Mouse (Mus musculus) gonadal fat pad, adult 2 months (tissue): ENCODE measurements at regions not wholly inside any gene's neighbourhood (a gene's known extent, or its start where the extent isn't known, plus 50 kb on each side); places are given as distances from the start of the nearest gene placed in this dataset.
A peak's percentile ranks its signal among the peaks of the same experiment; 100 is the strongest.

Experiments used
- DNase-seq: peaks from one replicate; pipeline ENCODE4 v3.0.0-alpha.2; 2012; ENCODE audit warnings: low read depth

DNA sequence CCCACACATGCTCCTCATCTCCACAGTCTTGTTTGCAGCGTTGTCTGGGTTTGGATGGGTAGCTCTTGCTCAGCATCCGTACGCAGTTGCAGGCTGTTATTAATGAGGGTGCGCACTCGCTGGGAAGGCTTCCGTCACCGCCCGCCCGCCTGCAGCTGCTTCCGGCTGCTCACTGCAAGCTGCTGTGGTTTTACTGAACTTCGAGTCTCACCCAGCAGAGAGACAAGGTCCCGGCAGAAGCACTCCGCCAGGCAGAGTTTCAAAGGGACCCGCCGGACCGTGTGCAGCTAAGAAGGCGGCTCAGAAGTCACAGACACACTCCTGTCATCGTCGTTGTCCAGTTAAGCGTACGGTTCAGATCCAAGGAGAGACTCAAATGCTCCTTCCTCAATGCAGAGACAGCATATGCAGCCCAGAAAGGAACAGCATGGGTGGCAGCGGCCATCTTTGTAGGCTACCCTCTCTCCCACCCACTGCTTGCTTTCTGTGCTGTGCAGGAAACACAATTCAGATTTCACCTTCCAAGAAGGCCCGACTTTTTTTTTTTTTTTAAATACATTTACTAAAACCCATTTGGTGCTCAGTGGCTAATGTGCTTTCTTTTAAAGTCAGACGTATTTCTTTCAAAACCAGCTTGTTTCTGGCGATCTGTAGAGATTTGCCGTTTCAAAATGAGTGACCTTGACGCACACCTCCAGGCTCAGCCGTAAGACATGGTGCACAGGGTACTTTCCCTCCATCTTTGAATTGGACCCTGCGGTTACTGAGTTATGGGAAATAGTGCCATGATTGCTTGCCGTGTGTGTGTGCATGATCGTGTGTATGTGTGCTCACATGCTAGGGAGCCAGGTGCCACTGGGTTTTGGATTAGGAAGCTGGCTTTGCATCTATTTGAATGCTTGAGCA, 169.2 kb upstream of the Map3k1 start:
- no peak for DNase-seq

DNA sequence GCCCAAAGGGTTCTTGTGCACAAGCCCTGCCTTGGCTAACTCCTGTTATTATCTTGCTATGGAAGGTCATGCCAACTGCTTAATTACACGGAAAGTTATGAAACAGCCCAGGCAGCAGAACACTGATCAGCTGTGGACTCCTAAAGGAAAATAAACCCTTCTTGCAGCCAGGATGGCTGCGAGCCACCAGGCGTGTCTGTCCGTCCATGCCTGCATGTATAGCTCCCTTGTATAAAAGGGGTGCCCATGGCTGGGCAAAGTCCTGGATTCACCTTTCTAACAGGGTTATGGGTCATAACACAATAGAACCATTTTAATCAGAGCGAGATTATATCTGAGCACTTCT, 169.9 kb upstream of the Map3k1 start:
- peak; percentile 91 for DNase-seq

DNA sequence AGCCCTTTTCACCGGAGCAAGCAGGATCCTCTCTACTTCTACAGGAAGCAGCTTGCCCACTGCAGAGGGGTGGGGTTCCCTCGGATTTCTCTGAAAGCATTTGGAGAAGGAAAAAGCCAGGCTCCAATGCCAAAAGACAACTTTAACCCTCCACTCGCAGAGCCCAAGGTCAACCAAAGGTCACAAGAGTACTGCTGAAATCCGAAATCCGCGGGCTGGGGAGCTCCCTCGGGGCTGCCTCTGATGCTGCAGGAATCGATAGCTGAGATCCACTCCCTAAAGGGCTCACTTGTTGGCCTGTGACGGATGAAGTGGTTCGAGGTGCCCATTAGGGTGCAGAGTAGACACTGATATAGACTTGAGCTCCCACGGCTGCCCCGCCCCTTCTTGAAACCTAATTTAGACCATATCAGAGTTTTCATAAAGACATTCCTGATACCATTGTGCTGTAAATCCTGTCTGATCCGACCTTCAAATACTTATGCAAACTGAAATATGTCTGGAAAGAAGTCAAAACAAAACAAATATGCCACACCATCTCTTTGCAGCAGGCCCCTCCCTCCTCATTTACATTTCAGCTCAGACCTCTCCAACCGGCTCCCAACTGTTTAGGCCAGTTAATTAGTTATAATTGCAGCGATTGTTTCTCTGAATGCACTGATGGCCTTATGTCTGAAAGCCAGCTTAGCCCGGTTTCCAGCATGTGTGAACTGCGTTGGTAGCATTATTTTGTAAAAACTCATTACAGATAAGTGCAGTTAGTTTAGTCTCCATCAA, 170.8 kb upstream of the Map3k1 start:
- DNase-seq = no peak

DNA sequence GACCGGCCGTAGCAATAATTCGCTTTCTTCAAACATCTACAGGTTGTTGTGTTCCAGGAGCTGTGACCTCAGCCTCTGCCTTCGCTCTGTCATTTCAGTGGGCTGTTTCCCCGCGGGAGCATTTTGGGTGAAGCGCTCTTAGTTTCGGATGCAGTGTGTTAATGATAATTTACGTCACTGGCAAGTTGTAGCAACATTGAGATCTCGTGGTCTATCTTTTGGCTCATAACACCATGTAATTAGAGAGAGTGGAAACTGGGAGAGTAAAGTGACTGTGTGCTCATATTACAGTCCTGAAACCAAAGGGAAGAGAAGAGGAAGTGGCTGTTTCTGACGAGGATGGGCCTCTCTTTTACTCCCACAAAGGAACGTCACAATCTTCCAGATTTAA, 171.4 kb upstream of the Map3k1 start:
- DNase-seq = no peak

DNA sequence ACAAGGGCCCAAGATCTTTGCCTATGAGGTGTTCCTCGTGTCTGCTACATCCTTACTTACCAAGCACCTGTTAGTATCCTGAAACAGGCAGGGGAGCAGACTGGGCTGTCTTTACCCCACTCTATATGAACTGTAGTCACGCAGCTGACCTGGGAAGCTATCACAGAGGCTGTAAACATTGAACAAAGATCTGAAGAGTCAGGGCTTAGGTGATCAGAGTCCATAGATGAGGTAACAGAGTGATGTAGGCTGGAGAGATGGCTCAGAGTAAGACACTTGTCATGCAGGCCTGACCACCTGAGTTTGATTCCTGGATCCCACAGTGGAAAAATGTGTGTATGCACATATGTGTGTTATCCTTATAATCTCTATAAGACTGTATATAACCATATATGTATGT, 172.3 kb upstream of the Map3k1 start:
- no peak for DNase-seq

DNA sequence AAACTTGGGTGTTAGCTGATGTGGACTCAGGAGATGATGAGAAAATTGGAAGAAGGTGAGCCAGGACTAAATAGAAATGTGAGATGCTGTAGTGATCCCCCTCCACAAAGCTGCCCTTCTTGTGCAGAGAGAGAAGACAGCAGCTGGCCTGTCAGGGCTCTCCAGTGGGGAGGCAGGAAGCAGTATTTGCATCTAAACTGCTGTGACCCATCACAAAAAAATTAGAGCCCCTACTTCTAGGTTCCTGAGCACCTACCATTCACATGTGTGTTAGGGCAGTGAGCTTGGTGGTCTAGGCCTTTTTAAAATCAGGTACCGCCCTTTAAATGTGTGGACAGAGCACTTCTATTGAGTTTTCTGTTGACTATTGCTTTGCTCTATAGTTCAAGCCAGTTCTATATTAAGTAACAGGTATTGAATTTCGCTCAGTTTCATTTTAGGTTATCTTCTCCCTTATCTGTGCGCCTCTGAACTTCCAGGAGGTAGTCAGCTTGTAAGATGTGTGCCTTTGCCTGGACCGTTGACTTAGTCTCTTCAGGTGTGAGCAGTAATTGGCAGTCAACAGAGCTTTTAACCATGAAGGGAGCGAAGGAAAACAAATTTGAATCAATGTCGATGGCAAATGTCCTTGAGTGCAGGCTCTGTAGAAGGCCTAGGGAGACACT, 174.1 kb upstream of the Map3k1 start:
- no peak for DNase-seq

DNA sequence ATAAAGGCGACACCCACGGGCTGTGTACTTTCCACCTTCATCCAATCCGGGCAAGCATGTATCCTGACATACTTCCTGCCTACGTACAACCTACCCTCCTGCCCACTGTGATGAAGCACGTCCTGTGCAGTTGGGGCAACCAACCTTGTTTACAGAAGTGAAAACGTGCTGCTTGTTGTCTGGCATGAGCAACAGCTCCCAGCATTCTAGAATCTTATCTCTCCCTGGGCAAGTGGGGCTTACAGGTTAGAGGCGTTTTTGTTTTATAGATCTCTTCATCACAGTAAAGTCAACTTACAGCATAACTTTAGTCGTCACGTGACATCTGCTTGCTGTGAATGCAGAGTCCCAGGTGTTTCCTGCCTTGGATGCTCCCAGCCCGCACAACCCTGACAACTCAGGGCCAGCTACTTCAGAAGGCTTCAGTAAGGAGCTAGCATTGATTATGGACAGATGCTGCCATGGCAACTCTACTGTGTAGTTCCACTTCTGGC, 175.3 kb upstream of the Map3k1 start:
- DNase-seq = no peak

DNA sequence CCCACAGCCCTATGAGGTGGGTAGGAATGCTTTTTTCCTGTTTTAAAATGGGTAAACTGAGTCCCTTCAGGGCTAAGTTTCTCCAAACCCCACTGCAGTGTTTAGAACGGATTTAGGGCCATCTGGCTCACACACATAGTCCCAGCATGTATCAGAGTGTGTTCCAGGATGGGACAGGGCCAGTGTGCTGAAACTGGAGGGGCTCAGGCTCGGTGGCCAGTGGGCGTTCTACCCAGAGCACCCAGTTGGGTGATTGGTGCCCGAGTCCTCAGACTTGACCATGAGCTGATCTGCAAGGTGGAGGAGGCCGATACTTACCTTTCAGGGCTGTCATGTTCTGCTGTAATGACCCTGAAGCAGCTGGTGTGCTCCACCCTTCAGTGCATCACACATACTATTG, 176.6 kb upstream of the Map3k1 start:
- no peak for DNase-seq

DNA sequence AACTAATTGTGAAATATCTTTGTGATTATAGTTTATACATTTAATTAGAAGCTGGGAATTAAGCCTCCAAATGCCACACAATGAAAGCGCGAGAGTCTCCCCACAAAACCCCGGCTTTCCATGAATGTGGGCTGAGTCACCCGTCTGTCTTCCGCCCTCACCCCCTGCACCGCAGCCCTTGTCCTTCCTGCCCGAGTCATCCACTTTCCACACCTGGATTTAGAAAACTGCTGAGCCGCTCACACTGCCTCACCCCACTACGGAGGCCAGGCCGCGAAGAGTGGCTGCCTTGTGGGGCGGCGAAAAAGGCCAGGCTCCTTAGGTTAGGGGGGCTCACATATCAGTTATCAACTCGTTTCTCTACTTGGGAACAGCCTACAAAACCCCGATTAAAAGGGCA, 177.9 kb upstream of the Map3k1 start:
- DNase-seq = no peak

DNA sequence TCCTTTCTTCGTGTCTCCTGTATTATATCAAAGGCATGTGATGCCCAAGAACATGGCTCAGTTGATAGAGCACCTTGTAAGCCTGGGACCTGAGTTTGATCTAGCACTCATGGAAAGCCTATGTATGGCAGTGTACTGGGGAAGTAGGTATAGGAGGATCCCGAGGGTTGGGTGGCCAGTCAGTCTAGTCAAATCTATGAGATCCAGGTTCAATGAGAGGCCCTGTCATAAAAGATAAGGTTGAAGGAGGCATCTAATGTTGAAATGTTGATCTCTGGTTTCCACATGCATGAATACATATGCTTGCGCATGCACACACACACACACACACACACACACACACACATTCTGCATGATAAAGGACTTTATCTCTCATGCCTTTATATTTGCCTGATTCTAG, 178.6 kb upstream of the Map3k1 start:
- no peak for DNase-seq

DNA sequence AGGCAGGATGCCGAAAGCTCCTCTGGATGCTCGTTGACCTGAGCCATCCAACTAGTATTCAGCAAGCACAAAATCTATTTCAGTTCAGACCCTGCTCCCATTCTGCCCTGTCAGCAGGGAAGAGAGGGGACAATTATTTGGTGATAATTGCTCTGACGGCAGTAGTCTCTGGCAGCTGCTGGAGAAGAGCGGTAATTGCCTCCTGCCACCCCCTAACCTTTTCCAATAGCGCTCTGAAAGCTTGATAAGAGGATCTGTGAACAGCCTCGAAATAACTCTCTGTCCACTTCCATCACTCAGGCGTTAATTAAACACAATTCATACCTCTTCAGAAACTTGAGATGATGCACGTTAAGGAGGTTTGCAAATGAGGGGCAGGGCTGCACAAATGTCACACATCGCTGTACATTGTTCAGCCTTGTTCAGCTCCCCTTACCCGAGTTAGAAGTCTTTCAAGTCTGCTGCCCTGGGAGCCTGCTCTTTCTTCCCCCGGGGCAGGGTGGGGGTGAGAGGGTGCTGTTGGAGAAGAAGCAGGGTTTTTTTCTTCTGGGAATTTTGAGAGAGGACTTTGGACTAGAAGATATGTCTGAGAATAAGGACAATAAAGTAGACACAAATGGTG, 182.2 kb upstream of the Map3k1 start:
- no peak for DNase-seq

DNA sequence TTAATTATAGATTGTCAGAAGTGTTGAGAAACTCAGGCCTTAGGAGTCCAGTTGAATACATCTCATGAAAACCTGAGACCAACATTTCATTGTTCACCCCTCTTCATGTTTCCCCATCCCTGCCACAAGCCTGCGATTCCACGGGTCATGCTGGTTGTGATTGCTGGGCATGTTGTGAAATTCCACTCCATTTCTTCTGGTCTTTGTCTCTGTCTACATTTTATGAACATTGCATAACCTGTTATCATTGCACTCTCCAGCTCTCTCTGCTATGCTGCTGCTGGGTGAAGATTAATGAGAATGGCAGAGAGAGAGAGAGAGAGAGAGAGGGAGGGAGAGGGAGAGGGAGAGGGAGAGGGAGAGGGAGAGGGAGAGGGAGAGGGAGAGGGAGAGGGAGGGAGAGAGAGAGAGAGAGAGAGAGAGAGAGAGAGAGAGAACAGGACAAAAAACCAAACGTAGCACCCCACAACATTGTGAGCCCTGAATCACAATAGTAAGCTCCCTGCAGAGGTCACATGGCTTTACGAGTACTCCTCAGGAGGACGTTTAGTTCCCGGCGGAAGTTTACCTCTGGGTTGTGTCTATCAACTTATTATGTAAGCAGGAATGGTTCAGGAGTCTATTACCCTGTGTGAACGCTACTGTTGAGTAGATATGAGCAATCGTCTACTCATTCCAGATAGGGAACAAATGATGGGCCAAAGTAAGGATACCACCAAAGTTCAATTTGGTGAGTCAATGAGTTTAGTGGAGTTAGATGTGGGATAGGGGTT, 183.5 kb upstream of the Map3k1 start:
- no peak for DNase-seq

DNA sequence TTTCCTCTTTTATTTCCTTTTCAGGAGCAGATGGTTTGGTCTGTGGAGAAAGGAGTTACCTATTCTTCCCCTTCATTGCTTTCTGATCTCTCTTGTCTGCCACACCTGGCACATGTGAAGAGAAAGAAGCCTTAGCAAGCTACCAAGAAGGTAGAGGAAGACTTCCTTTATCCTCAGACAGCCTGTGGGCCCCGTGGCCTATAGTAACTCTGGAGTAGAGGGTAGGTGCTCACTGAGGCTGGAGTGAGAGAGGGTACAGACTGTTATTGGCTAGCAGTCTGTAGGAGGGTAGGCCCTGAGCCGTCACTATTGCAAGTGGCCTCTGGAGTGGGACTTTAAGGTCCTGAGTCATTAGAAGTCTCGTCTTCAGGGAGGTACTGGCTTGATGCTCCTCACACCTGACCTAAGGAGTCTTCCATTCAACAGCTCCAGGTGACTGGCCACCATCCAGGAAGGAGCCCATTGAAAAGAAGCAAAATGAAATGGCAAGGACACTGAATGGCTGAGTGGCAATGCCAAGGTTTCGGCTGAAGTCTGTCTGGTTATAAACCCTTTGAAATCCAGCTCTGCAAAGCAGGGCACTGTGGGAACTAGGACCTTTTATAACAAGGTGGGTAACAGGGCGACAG, 186.2 kb upstream of the Map3k1 start:
- DNase-seq = no peak

DNA sequence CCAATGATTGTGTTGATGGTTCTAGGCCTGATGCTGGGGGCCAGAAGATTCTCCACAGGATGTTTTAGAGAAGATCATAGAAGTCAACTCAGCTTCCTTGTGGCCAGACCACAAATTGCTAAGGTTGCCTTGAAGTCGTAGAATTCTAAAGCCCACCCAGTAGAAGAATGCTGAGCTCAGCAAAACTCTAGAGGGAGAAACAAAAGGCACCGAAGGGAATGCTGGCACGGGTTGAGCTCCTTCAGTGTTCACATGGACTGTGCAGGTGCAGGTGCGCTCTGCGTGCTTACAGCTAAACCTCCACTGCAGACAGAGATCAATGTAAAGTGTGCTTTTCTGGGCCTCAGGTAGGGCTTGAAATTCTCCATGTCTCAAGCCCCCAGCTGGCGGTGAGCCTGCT, 186.9 kb upstream of the Map3k1 start:
- DNase-seq = no peak

DNA sequence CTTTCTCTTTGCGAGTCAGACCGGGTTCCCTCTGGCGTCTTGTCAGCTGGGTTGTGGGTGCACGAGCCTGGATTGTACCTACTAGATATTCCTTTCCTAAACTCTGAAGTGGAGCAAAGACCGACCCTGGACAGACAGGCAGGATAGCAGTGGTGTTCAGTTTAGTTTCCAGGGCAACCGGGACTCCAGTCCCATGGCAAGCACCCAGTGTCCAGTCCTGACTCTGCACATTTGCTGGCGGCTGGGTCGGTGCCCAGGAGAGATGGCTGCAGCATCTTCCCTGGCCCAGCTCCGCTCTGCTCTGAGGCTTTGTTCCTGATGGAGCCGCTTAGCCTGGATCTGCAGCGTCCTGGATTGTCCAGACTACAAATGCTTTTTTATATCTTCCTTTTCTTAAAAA, 188.1 kb upstream of the Map3k1 start:
- DNase-seq = no peak

DNA sequence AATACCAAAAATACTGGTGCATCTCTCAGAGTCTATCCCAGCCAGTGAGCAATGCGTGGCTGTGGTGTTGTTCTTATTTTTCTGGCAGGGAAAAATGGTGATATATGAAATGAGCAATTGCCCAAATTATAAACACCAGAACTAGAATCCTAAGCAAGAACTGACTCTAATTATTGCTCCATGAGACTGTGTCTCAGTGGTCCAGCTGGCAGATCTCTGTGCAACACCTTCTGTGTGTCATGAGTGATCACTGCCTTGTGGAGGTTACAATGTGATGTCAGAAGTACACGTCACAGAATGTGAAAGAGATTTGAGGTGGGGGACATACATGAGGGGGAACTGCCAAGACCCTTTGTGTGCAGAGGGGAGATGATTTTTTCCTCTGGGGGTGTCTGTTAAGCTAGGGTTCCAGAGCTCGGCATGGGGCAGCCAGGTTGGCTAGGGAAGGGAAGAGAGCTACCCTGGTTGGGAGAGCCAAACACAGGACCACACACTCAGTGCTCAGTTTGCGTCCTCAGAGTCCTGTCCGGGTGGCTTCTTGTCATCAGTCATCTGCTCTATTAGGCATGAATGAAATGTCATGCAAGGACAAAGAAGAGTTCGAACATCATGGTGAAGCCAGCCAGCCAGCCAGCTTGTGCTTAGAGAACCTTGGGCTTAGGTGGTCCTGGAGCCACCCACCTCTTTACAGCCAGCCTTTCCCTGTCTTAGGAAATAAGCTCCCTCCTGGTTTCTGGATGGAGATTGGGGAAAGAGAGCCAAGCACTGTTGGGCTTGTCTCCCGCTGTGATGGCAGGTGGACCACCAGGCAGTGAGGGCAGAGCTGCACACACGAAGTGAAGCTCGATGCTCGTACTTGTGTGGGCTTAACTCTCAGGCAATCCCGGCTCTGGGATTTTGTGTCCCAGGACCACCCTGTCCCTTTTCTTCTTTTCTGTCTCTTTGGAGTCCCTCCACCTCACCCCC, 189.5 kb upstream of the Map3k1 start:
- DNase-seq = no peak

DNA sequence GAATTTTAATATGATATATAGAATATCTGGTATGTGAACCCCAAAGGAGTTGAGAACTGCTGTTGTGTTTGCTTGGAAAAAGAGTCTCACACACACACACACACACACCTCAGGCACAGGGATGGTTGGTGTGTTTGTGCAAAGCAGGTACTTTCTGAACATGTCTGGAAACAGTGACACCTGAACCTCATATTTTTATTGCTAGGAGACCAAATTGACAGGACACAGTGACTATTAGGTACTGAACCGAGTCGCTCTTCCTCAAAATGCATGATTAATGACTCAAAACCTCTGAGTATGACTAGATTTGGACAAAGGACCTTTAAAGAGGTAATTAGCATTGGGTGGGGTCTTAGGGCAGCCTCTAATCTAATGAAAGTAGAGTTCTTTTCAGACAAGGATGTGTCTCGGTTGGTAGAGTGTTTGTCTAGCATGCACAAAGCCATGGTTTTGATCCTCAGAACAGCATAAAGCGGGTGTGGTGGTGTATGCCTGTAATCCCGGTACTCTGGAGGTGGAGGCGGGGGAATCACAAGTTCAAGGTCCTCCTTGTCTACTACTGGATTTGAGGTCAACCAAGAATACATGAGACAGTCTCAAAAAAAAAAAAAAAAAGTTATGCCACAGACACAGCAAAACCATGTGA, 191.0 kb upstream of the Map3k1 start:
- no peak for DNase-seq

DNA sequence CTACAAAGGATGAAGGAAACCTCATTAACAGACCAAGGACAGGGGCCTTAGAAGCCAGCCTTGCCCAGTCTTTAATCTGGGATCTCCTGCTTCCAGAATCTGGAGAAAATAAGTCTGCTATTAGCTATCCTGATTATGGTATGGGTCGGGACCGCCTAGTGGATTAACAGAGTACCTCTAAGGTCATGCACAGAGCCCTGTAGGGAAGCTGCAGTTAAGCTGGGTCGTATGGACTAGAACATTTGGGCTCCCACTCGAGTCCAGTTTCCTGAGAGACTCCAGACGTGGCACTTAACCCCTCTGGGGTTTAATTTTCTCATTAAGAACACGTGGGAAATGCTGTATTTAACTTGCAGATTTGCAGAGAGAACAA, 191.5 kb upstream of the Map3k1 start:
- DNase-seq = no peak

DNA sequence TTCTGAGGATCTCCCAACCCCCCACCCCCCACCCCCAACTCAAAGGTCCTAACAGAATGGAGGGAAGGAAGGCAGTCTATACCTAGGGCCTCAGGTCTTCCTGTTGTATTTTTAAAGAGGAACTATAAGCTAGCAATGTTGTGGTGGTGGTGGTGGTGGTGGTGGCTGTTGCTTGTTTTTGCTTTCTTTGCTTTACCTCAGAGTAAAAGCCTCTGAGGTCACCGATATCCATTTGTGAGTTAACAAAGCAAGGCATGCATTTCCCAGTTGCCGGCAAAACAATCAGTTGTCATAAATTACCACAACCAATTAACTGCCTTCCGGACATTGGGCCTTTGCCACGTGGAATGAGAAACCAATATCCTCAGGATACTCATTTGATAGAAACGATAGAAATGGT, 191.9 kb upstream of the Map3k1 start:
- no peak for DNase-seq
